Mouse (Mus musculus): Measurements from ENCODE around the gene E2f1. TPM values are rescaled to one million over a fixed set of nuclear protein-coding genes. Genes with fewer than 3 reads are reported as not detected.

E2f1 gene
- polyA plus RNA-seq, 1 experiment from 2014 or later: 17.0 TPM

GRCm38 (mm10) chr2:154601324-154601723, 31.6 kb upstream of the E2f1 start:
- WGBS: 71% methylated on average over 3 of the region's 3 CpGs
- no peak overlapping the region for H3K9ac ChIP-seq
- no peak for ATAC-seq (replicated peaks; ENCODE audit: insufficient number of reproducible peaks, insufficient read depth, low FRiP score, low read depth)
- no peak overlapping the region for H3K4me2 ChIP-seq
- H3K36me3 ChIP-seq: no peaks in the 10 kb centered on the region
- peaks cover 4% of the 10 kb centered on the region; the same call in 1 of the 2 replicates for H3K27me3 ChIP-seq
- no peak overlapping the region for H3K27ac ChIP-seq
- peaks cover 12% of the 10 kb centered on the region for H3K4me1 ChIP-seq (replicated peaks)
- H3K4me3 ChIP-seq: no peak overlapping the region
- H3K9me3 ChIP-seq (replicated peaks): no peaks in the 10 kb centered on the region

GRCm38 (mm10) chr2:154600586-154600985, 30.9 kb upstream of the E2f1 start:
- Histone ChIP-seq H3K36me3 (no peaks in the 10 kb centered on the region), H3K27ac (no peak overlapping the region), H3K4me3 (no peak overlapping the region), H3K27me3 (peaks cover under 1% of the 10 kb centered on the region; the same call in 1 of the 2 replicates), H3K4me1 (replicated peaks) (peaks cover 12% of the 10 kb centered on the region), H3K9ac (no peak overlapping the region), H3K4me2 (no peak overlapping the region), H3K9me3 (replicated peaks) (no peaks in the 10 kb centered on the region)
- no peak for ATAC-seq (replicated peaks; ENCODE audit: insufficient number of reproducible peaks, insufficient read depth, low FRiP score, low read depth)
- 71% methylated on average over 6 of the region's 6 CpGs for WGBS

- no peaks in the 10 kb centered on the region for H3K27me3 ChIP-seq
These were observed 27.7 kb upstream of the E2f1 start for GRCm38 (mm10) chr2:154597399-154597798.

GRCm38 (mm10) chr2:154595775-154596174, 26.1 kb upstream of the E2f1 start:
- no peak overlapping the region for H3K4me3 ChIP-seq
- ATAC-seq (replicated peaks; ENCODE audit: insufficient number of reproducible peaks, insufficient read depth, low FRiP score, low read depth): no peak
- H3K27ac ChIP-seq: no peak overlapping the region
- no peak overlapping the region for H3K4me2 ChIP-seq
- H3K27me3 ChIP-seq: no peaks in the 10 kb centered on the region
- no peaks in the 10 kb centered on the region for H3K4me1 ChIP-seq (replicated peaks)
- 70% methylated on average over 5 of the region's 5 CpGs for WGBS
- H3K9me3 ChIP-seq (replicated peaks): no peaks in the 10 kb centered on the region
- H3K36me3 ChIP-seq: peaks cover 8% of the 10 kb centered on the region; the same call in 1 of the 2 replicates
- H3K9ac ChIP-seq: no peak overlapping the region

More at GRCm38 (mm10) chr2:154597399-154597798, 27.7 kb upstream of the E2f1 start:
- no peak overlapping the region for H3K4me2 ChIP-seq
- H3K36me3 ChIP-seq: peaks cover 8% of the 10 kb centered on the region; the same call in 1 of the 2 replicates
- no peak overlapping the region for H3K9ac ChIP-seq
- ATAC-seq (replicated peaks; ENCODE audit: insufficient number of reproducible peaks, insufficient read depth, low FRiP score, low read depth): no peak
- H3K4me3 ChIP-seq: no peak overlapping the region
- H3K9me3 ChIP-seq (replicated peaks): no peaks in the 10 kb centered on the region
- no peak overlapping the region for H3K27ac ChIP-seq
- H3K4me1 ChIP-seq (replicated peaks): no peaks in the 10 kb centered on the region
- 93% methylated on average over 3 of the region's 3 CpGs for WGBS

GRCm38 (mm10) chr2:154593025-154593424, 23.3 kb upstream of the E2f1 start:
- ATAC-seq (replicated peaks; ENCODE audit: insufficient number of reproducible peaks, insufficient read depth, low FRiP score, low read depth): no peak; the same call in 1 of the 2 replicates
- Histone ChIP-seq H3K27me3 (no peaks in the 10 kb centered on the region), H3K9ac (no peak overlapping the region), H3K27ac (no peak overlapping the region), H3K4me1 (replicated peaks) (peaks cover 4% of the 10 kb centered on the region; the same call in 1 of the 2 replicates), H3K36me3 (peaks cover 8% of the 10 kb centered on the region; the same call in 1 of the 2 replicates), H3K4me3 (no peak overlapping the region), H3K9me3 (replicated peaks) (no peaks in the 10 kb centered on the region), H3K4me2 (no peak overlapping the region)
- WGBS: 74% methylated on average over 3 of the region's 3 CpGs

GRCm38 (mm10) chr2:154591239-154591638, 21.5 kb upstream of the E2f1 start:
- Histone ChIP-seq H3K36me3 (peaks cover 8% of the 10 kb centered on the region; the same call in 1 of the 2 replicates), H3K4me3 (no peak overlapping the region), H3K4me2 (no peak overlapping the region), H3K27me3 (no peaks in the 10 kb centered on the region), H3K9me3 (replicated peaks) (no peaks in the 10 kb centered on the region), H3K4me1 (replicated peaks) (peaks cover 4% of the 10 kb centered on the region; the same call in 1 of the 2 replicates), H3K9ac (no peak overlapping the region), H3K27ac (no peak overlapping the region)
- WGBS: 79% methylated on average over 3 of the region's 3 CpGs
- no peak for ATAC-seq (replicated peaks; ENCODE audit: insufficient number of reproducible peaks, insufficient read depth, low FRiP score, low read depth)

- no peak overlapping the region for H3K27ac ChIP-seq
- 76% methylated on average over 4 of the region's 4 CpGs for WGBS
These were observed 19.4 kb upstream of the E2f1 start for GRCm38 (mm10) chr2:154589051-154589450.

GRCm38 (mm10) chr2:154586405-154586804, 16.7 kb upstream of the E2f1 start:
- WGBS: 77% methylated on average over 5 of the region's 5 CpGs
- no peaks in the 10 kb centered on the region for H3K36me3 ChIP-seq
- H3K4me2 ChIP-seq: no peak overlapping the region
- H3K27ac ChIP-seq: no peak overlapping the region
- H3K4me3 ChIP-seq: no peak overlapping the region
- H3K9me3 ChIP-seq (replicated peaks): no peaks in the 10 kb centered on the region
- no peaks in the 10 kb centered on the region for H3K27me3 ChIP-seq
- H3K9ac ChIP-seq: no peak overlapping the region
- ATAC-seq (replicated peaks; ENCODE audit: insufficient number of reproducible peaks, insufficient read depth, low FRiP score, low read depth): no peak
- H3K4me1 ChIP-seq (replicated peaks): peaks cover 20% of the 10 kb centered on the region

More at GRCm38 (mm10) chr2:154589051-154589450, 19.4 kb upstream of the E2f1 start:
- H3K4me2 ChIP-seq: no peak overlapping the region
- H3K36me3 ChIP-seq: peaks cover 2% of the 10 kb centered on the region; the same call in 1 of the 2 replicates
- H3K4me1 ChIP-seq (replicated peaks): peaks cover 17% of the 10 kb centered on the region
- no peaks in the 10 kb centered on the region for H3K27me3 ChIP-seq
- H3K9me3 ChIP-seq (replicated peaks): no peaks in the 10 kb centered on the region
- no peak overlapping the region for H3K9ac ChIP-seq
- no peak overlapping the region for H3K4me3 ChIP-seq
- no peak for ATAC-seq (replicated peaks; ENCODE audit: insufficient number of reproducible peaks, insufficient read depth, low FRiP score, low read depth)

- no peak overlapping the region for H3K27ac ChIP-seq
- no peaks in the 10 kb centered on the region for H3K27me3 ChIP-seq
- no peaks in the 10 kb centered on the region for H3K9me3 ChIP-seq (replicated peaks)
- H3K36me3 ChIP-seq: no peaks in the 10 kb centered on the region
- H3K4me3 ChIP-seq: no peak overlapping the region
- H3K4me1 ChIP-seq (replicated peaks): peaks cover 25% of the 10 kb centered on the region
- no peak for ATAC-seq (replicated peaks; ENCODE audit: insufficient number of reproducible peaks, insufficient read depth, low FRiP score, low read depth)
- no peak overlapping the region for H3K4me2 ChIP-seq
- WGBS: 54% methylated on average over 17 of the region's 17 CpGs
- H3K9ac ChIP-seq: no peak overlapping the region
These were observed 15.4 kb upstream of the E2f1 start for GRCm38 (mm10) chr2:154584931-154585601.

- WGBS: 46% methylated on average over 15 of the region's 15 CpGs
- H3K36me3 ChIP-seq: no peaks in the 10 kb centered on the region
- 0 out of 2 replicates have a peak overlapping the region, but pooled peaks have one; percentile 10 for H3K4me2 ChIP-seq
- no peak overlapping the region for H3K9ac ChIP-seq
- no peaks in the 10 kb centered on the region for H3K9me3 ChIP-seq (replicated peaks)
- peaks cover 25% of the 10 kb centered on the region for H3K4me1 ChIP-seq (replicated peaks)
- 0 out of 2 replicates have a peak overlapping the region, but pooled peaks have one; percentile 1 for H3K27ac ChIP-seq
- no peaks in the 10 kb centered on the region for H3K27me3 ChIP-seq
- peak; percentile 53; the same call in 1 of the 2 replicates for ATAC-seq (replicated peaks; ENCODE audit: insufficient number of reproducible peaks, insufficient read depth, low FRiP score, low read depth)
- H3K4me3 ChIP-seq: no peak overlapping the region
These were observed 14.5 kb upstream of the E2f1 start for GRCm38 (mm10) chr2:154583906-154584872.

- Histone ChIP-seq H3K36me3 (no peaks in the 10 kb centered on the region), H3K27ac (no peak overlapping the region), H3K27me3 (no peaks in the 10 kb centered on the region), H3K4me2 (no peak overlapping the region), H3K4me1 (replicated peaks) (peaks cover 21% of the 10 kb centered on the region), H3K9ac (no peak overlapping the region), H3K9me3 (replicated peaks) (no peaks in the 10 kb centered on the region), H3K4me3 (no peak overlapping the region)
- 97% methylated on average over 1 of the region's 1 CpGs for WGBS
- no peak for ATAC-seq (replicated peaks; ENCODE audit: insufficient number of reproducible peaks, insufficient read depth, low FRiP score, low read depth)
These were observed 11.7 kb upstream of the E2f1 start for GRCm38 (mm10) chr2:154581421-154581820.
